Mouse (Mus musculus) frontal cortex, postnatal 10 days (tissue): ENCODE data around the gene AV320801.
"Not testable (repeated sequence)": the region's sequence is repeated elsewhere in the genome, so short reads cannot be mapped to it uniquely, and the experiment has no call there.

ENCODE experiments used
- DNase-seq, 2 experiments: peaks; one replicate each; pipeline ENCODE4 v3.0.0; 2022; ENCODE audit warnings: low spot score in 2 of 2, mixed read lengths in 1 of 2

AV320801 gene

GRCm38 (mm10) chrX:135494288-135494687 is at the start of gene AV320801:
AV320801 (plus strand) TSS chrX:135494588.
- not testable (repeated sequence) for DNase-seq

- DNase-seq, result not testable (repeated sequence)
Measured at GRCm38 (mm10) chrX:135464160-135464559, 30.2 kb upstream of the AV320801 start.

- not testable (repeated sequence) for DNase-seq
Measured at GRCm38 (mm10) chrX:135481902-135482301, 12.5 kb upstream of the AV320801 start.

GRCm38 (mm10) chrX:135483183-135483582 is 11.2 kb upstream of the AV320801 start:
- not testable (repeated sequence) for DNase-seq
